Mouse (Mus musculus) myocyte (in vitro differentiated cells): ENCODE measurements around the gene Icam1. TPM values are rescaled to one million over a fixed set of nuclear protein-coding genes. Genes with fewer than 3 reads are reported as not detected.

Experiments used
- H3K27me3 ChIP-seq: one replicate; pipeline ENCODE4 v1.6.1; 2011; ENCODE audit not compliant: control insufficient read depth, insufficient read depth, insufficient read length
- H3K36me3 ChIP-seq: one replicate; pipeline ENCODE4 v1.6.1; 2011; ENCODE audit not compliant: control insufficient read depth, insufficient read depth
- H3K4me2 ChIP-seq: one replicate; pipeline ENCODE4 v1.6.1; 2011; ENCODE audit warnings: low read depth, control low read depth
- H3K4me3 ChIP-seq: one replicate; pipeline ENCODE4 v1.5.1; 2011; ENCODE audit warnings: mild to moderate bottlenecking, control low read depth, moderate library complexity
- H3K79me2 ChIP-seq: one replicate; pipeline ENCODE4 v1.6.1; 2011; ENCODE audit not compliant: control insufficient read depth, insufficient read depth
- H3ac ChIP-seq: one replicate; pipeline ENCODE4 v1.6.1; 2011; ENCODE audit not compliant: control insufficient read depth, insufficient read length
- CEBPB ChIP-seq: IDR thresholded peaks from 2 replicates; pipeline ENCODE4 v1.6.1; 2011; ENCODE audit warnings: mild to moderate bottlenecking, moderate library complexity; ENCODE audit not compliant: poor library complexity, insufficient read depth, severe bottlenecking
- E2F4 ChIP-seq: IDR thresholded peaks from one replicate; pipeline ENCODE4 v1.6.1; 2011; ENCODE audit warnings: mild to moderate bottlenecking, control low read depth, moderate library complexity; ENCODE audit not compliant: insufficient read depth
- MAX ChIP-seq: IDR thresholded peaks from one replicate; pipeline ENCODE4 v1.6.1; 2011; ENCODE audit warnings: low read depth, mild to moderate bottlenecking, control low read depth
- MYOD1 ChIP-seq, 3 experiments: IDR thresholded peaks; one replicate each; pipeline ENCODE4 v1.6.1; 2011; ENCODE audit warnings: control low read depth in 2 of 3, low read depth in 2 of 3, mild to moderate bottlenecking in 2 of 3, moderate library complexity in 1 of 3; ENCODE audit not compliant: insufficient read length in 2 of 3, control insufficient read depth in 1 of 3
- MYOG ChIP-seq, 3 experiments: IDR thresholded peaks; one replicate each; pipeline ENCODE4 v1.6.1; 2011; ENCODE audit warnings: control low read depth in 2 of 3, low read depth in 2 of 3, mild to moderate bottlenecking in 2 of 3; ENCODE audit not compliant: insufficient read length in 2 of 3, control insufficient read depth in 1 of 3, insufficient read depth in 1 of 3
- POLR2A ChIP-seq: IDR thresholded peaks from one replicate; pipeline ENCODE4 v1.6.1; 2011; ENCODE audit warnings: low read depth, mild to moderate bottlenecking, control low read depth, moderate library complexity; ENCODE audit not compliant: insufficient read length
- POLR2AphosphoS2 ChIP-seq: IDR thresholded peaks from one replicate; pipeline ENCODE4 v1.6.1; 2011; ENCODE audit warnings: low read depth, control low read depth; ENCODE audit not compliant: insufficient read length
- REST ChIP-seq: IDR thresholded peaks from one replicate; pipeline ENCODE4 v1.6.1; 2011; ENCODE audit warnings: mild to moderate bottlenecking, control low read depth, moderate library complexity; ENCODE audit not compliant: insufficient read depth, insufficient read length
- SRF ChIP-seq: IDR thresholded peaks from one replicate; pipeline ENCODE4 v1.6.1; 2011; ENCODE audit warnings: low read depth; ENCODE audit not compliant: control insufficient read depth, insufficient read length
- TCF12 ChIP-seq: IDR thresholded peaks from one replicate; pipeline ENCODE4 v1.6.1; 2011; ENCODE audit warnings: mild to moderate bottlenecking, control low read depth; ENCODE audit not compliant: poor library complexity, insufficient read depth, severe bottlenecking
- TCF3 ChIP-seq: IDR thresholded peaks from one replicate; pipeline ENCODE4 v1.6.1; 2011; ENCODE audit warnings: low read depth, control low read depth; ENCODE audit not compliant: insufficient read length
- USF1 ChIP-seq: IDR thresholded peaks from one replicate; pipeline ENCODE4 v1.6.1; 2011; ENCODE audit warnings: low read depth, mild to moderate bottlenecking, control low read depth, moderate library complexity
- polyA plus RNA-seq: library from polyadenylated mRNA; unstranded; fragments of >200 nt; fragmentation: generic; extraction: Trizol; gene quantifications from one replicate; pipeline ENCODE4 v1.2.1, GENCODE M21; 2012; ENCODE audit warnings: missing spikeins

The Icam1 gene
- polyA plus RNA-seq, 1 experiment, result 0.06 TPM

DNA sequence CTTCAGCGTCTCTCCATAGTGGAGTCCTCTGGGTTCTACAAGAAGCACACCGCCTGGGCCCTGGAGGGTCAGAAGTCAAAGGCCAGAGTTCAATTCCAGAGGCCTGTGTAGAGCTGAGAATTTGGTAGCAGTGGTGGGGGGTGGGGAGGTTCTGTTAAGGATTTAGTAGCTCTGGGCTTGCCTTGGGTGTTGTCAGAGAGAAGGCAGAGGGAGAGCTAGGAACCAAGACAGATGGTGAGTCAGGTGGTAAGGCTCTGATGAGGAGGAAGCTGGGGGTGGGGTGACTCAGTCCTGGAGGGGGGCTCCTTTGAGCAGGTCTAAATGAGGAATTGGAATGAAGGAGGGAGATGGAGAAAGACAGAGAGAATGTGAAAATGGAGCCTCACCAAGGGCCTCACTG, 47.1 kb downstream of the Icam1 start:
- Histone ChIP-seq H3K27me3 (no peaks in the 10 kb centered on the region), H3K79me2 (no peaks in the 10 kb centered on the region), H3K4me2 (no peak overlapping the region), H3K36me3 (peaks cover 3% of the 10 kb centered on the region), H3K4me3 (no peak overlapping the region), H3ac (no peak overlapping the region)
- no peak for TF ChIP-seq POLR2A

DNA sequence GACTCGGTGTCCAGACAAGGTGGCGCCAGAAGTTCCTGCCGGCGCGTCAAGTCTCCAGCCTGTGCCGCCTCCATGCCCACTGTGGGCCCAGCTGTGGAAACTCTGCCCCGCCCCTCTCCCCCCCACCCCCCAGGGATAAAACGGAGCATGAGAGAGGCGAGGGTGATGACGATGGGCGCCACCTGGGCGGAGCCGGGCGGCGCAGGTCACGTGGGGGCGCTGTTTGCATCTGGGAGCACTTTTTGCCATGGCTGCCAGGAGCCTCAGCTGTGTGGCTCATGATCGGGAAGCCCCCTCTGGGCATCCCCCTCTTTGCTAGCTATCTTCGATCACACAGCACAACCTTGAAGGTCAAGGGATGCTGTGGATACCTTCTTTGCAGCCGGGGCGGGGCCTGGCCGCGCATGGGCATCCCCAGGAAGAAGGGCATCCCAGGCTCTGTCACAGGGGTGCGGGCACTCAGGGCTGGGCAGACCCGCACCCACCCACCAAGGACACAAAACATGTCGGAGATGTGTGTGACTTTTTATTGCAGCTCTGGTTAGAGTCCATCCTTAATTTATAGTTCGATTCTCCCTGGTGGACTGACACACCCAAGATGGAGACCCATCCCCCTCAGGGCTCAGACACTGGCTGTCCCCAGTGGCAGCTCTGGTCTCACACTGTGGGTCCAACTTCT, 51.4 kb downstream of the Icam1 start, which contains the start of gene Zglp1:
Zglp1 (minus strand) TSS at position 88 of the 679 bp plus-strand sequence.
- peaks cover under 1% of the 10 kb centered on the region for H3K36me3 ChIP-seq
- H3ac ChIP-seq, result no peak within 1 kb of the TSS
- no peaks in the 10 kb centered on the region for H3K27me3 ChIP-seq
- no peak within 1 kb of the TSS for H3K4me2 ChIP-seq
- TF ChIP-seq CEBPB (no peak), TCF12 (no peak), MYOD1 (IDR thresholded peaks at IDR 0.05; ENCODE audit: control insufficient read depth in 1 of 3, insufficient read length in 2 of 3, low read depth in 2 of 3) (no peak), USF1 (no peak), SRF (no peak), REST (no peak), MAX (no peak), TCF3 (no peak), MYOG (IDR thresholded peaks at IDR 0.05; ENCODE audit: control insufficient read depth in 1 of 3, insufficient read depth in 1 of 3, insufficient read length in 2 of 3, low read depth in 2 of 3) (no peak)
- peaks cover 13% of the 10 kb centered on the region for H3K79me2 ChIP-seq
- no peak within 1 kb of the TSS for H3K4me3 ChIP-seq

DNA sequence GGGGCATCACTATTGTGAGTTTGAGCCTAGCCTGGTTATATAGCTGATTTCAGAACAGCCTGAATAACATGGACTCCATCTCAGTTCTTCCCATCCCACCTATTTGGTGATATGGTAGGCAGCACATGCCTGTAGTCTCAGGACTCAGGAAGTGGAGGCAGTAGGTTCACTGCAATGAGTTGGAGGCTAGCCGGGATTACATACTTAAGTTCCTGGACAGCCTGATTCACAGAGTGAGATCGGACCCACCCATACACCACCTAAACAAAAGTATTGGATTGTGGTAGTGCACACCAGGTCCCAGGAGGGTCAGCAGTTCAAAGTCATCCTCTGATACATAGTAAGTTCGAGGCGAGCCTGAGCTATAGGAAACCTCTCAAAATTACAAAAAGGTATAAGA, 56.9 kb downstream of the Icam1 start:
- Histone ChIP-seq H3K27me3 (no peaks in the 10 kb centered on the region), H3K4me3 (peak overlapping the region; percentile 56), H3K79me2 (peaks cover 23% of the 10 kb centered on the region), H3ac (peak overlapping the region; percentile 60), H3K4me2 (peak overlapping the region; percentile 86), H3K36me3 (peaks cover 1% of the 10 kb centered on the region)
- no peak for TF ChIP-seq POLR2AphosphoS2
- TF ChIP-seq USF1, result no peak
- TF ChIP-seq CEBPB, result no peak

DNA sequence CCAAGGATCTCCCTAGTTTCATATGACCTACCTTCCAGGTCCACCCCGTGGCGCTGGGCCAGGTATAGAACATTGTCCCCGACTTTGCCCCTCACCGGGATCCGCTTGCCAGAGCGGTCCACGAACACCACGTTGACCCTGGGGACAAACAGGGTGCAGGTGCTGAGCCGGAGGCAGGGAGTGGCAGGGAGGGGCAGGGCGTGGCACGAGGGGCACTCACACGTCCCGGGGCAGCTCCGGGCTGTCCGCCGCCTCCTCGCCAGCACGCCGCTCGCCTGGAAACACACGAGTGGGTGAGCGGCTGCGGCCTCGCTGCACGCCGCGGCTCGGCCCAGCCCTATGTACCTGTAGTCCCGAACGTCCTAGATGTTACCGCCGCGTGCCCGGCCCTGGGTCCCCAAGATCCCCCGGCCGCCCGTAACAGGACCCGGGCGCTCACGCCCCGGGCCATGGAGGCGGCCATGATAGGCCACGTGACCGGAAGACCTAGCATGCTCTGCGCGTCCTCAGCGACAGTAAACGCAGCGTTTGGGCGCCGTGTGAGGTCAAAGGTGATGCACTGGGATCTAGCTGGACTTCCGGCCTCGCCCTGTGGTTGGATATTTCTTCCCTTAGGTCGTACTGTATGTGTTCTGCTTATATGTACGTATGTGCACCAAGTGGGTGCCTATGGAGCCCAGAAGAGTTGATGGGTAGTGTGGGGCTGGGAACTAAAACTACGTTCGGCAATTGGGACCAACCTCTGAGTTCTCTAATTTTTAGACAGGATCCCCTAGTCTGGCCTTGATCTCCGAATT, 57.5 kb downstream of the Icam1 start, which contains the start of the genes Gm49373 and Fdx1l:
Gm49373 (minus strand) TSS at position 53 of the 797 bp plus-strand sequence.
Fdx1l (minus strand) TSS at position 571 of the 797 bp plus-strand sequence.
- H3K4me2 ChIP-seq, result peak within 1 kb of the TSS; percentile 87
- peak within 1 kb of the TSS; percentile 56 for H3K4me3 ChIP-seq
- no peaks in the 10 kb centered on the region for H3K27me3 ChIP-seq
- peaks cover 7% of the 10 kb centered on the region for H3K36me3 ChIP-seq
- TF ChIP-seq MYOG (IDR thresholded peaks at IDR 0.05; ENCODE audit: control insufficient read depth in 1 of 3, insufficient read depth in 1 of 3, insufficient read length in 2 of 3, low read depth in 2 of 3), result peak in 1 of 3 experiments; percentile 44
- TF ChIP-seq REST, result no peak
- no peak for TF ChIP-seq E2F4
- peak; percentile 99 for TF ChIP-seq POLR2AphosphoS2
- TF ChIP-seq MYOD1 (IDR thresholded peaks at IDR 0.05; ENCODE audit: control insufficient read depth in 1 of 3, insufficient read length in 2 of 3, low read depth in 2 of 3), result peak in 1 of 3 experiments; percentile 62
- peak; percentile 73 for TF ChIP-seq POLR2A
- peak; percentile 28 for TF ChIP-seq SRF
- peak; percentile 98 for TF ChIP-seq USF1
- TF ChIP-seq CEBPB, result no peak
- no peak for TF ChIP-seq TCF12
- no peak for TF ChIP-seq TCF3
- TF ChIP-seq MAX, result no peak
- H3ac ChIP-seq, result peak within 1 kb of the TSS; percentile 60
- H3K79me2 ChIP-seq, result peaks cover 23% of the 10 kb centered on the region

DNA sequence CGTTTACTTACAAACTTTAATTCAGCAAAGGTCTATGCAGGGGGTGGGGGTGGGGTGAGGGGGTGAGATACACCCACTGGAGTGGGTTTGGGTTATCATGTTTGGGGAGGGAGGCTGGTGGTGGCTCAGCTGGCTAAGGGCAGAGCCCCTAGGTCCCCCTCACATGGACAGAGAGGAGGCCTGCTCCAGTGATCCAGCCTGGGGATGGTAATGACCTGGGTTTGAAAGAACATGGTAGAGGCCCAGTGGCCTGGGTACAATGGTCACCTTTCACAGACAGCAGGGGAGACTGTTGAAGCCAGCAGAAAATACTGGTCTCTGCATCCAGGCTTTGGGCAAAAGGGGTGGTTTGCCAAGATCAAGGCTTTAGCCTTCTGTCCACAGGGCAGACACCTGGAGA, 58.4 kb downstream of the Icam1 start:
- H3K4me3 ChIP-seq, result peak overlapping the region; percentile 56
- H3K36me3 ChIP-seq, result peaks cover 13% of the 10 kb centered on the region
- TF ChIP-seq E2F4 (no peak), POLR2A (no peak), REST (no peak), POLR2AphosphoS2 (no peak), MAX (no peak), MYOD1 (IDR thresholded peaks at IDR 0.05; ENCODE audit: control insufficient read depth in 1 of 3, insufficient read length in 2 of 3, low read depth in 2 of 3) (no peak), SRF (no peak), TCF12 (no peak), TCF3 (no peak), USF1 (no peak), CEBPB (no peak), MYOG (IDR thresholded peaks at IDR 0.05; ENCODE audit: control insufficient read depth in 1 of 3, insufficient read depth in 1 of 3, insufficient read length in 2 of 3, low read depth in 2 of 3) (no peak)
- no peak overlapping the region for H3ac ChIP-seq
- no peak overlapping the region for H3K4me2 ChIP-seq
- peaks cover 23% of the 10 kb centered on the region for H3K79me2 ChIP-seq
- H3K27me3 ChIP-seq, result no peaks in the 10 kb centered on the region
